ENCODE assay signal across 15 mouse cellular contexts in the genomic region with DNA sequence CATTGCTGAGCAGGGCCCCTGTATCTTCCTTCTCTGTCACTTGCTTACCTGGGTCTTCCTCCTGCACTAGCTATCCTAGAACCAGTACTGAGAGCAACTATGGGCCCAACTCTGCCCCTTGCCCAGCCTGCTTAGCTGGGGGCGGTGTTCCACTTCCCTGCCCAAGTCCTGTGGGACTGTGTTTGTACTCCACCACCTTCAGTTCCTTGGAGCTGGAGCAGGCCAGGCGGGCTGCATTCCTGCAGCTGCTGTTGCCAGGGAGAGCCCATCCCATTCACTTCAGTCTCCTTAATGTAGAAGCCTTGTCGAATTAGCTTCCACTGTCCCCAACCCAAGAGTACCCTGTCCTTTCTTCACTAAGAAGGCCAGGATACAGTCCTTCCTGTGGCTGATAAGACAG.
"Had no signal": no experiment of that assay in that cellular context is flagged by ENCODE, and none has a peak within 500 bp of the region (broad histone marks: within the 10 kb centered on the region; RNA-seq: fewer than 3 reads in every experiment).

No protein-coding gene starts in this region.

- ATAC-seq: intestine, embryonic 15.5 days had no signal

- H3K4me2 ChIP-seq: intestine, embryonic 15.5 days; liver, embryonic 11.5 days; liver, embryonic 15.5 days; neural tube, embryonic 15.5 days had no signal

- H3K27ac ChIP-seq: intestine, embryonic 15.5 days; kidney, postnatal 0 days; liver, embryonic 15.5 days; neural tube, embryonic 15.5 days had no signal

- H3K9me3 ChIP-seq: intestine, embryonic 15.5 days; liver, embryonic 15.5 days; neural tube, embryonic 15.5 days had no signal

- H3K27me3 ChIP-seq: intestine, embryonic 15.5 days; liver, embryonic 15.5 days; neural tube, embryonic 15.5 days had no signal

- H3K9ac ChIP-seq: intestine, embryonic 15.5 days; liver, embryonic 15.5 days; neural tube, embryonic 15.5 days had no signal

- DNase-seq: kidney, adult 8-10 months; kidney, postnatal 36 days; layer of hippocampus, adult 9-11 months; layer of hippocampus, postnatal 36 days; midbrain, embryonic 14.5 days; right cerebral cortex, postnatal 4 days; spleen, adult 18-20 months; thymus, adult 2 months; thymus, postnatal 36 days had no signal

- H3K4me3 ChIP-seq: intestine, embryonic 15.5 days; liver, embryonic 15.5 days; myocyte; neural tube, embryonic 15.5 days had no signal

- H3K4me1 ChIP-seq: neural tube, embryonic 15.5 days had no signal
